Mouse (Mus musculus) adrenal gland, adult (tissue): Measurements from ENCODE around the gene Pbx3.
A peak's percentile ranks its signal among the peaks of the same experiment; 100 is the strongest.

ENCODE experiments used
- DNase-seq, 2 experiments: peaks; one replicate each; pipeline ENCODE4 v3.0.0; 2022 to 2023; ENCODE audit warnings: low spot score in 1 of 2; ENCODE audit not compliant: inconsistent age in 2 of 2

The Pbx3 gene

DNA sequence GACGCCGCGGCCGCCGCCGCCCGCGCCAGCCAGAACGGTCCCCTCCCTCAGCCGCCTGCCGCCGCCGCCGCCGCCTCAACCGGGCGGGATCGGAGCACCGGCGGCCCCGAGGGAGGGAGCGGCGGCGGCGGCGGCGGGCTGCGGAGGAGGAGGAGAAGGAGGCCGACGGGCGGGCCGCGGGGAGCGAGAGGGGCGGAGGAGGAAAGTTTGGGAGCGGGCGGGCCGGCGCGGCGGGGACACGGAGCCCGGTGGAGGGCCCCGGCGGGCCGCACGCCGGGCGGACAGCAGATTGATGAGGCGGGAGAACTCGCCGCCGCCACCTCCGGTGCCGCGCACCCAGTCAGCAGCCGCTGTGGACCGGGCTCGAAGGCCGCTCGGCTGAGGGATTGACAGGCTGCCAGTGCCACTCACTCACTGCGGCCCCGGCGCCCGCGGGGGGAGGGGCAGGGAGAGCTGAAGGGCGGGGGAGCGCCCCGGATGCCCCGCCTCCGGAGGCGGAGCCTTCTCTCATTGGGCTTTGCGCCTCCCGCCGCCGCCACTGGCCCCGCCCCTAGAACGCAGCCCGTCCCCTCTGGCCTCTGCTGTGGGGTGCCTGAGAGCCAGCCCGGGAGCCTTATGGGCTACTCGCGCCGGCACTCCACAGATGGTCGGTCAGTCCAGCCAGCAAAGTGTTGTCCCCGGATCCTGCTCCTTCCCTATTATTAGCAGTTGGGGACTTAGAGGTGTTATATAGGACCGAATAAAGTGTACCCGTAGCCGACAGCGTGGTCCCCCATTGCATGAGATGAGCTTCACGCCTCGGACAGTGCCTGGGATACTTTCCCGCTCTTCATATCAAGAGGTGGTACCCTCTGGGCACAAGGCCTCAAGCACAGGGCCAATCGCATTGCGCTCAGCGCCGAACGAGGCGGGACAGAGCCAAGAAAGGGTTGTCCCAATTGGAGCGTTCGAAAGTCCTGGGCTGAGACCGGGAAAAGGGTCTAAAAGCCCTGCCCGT lies at the start of gene Pbx3:
TSS of gene Pbx3 (minus strand) at position 838 of the 997 bp plus-strand sequence.
- peak; percentile 98 to 99 for DNase-seq

DNA sequence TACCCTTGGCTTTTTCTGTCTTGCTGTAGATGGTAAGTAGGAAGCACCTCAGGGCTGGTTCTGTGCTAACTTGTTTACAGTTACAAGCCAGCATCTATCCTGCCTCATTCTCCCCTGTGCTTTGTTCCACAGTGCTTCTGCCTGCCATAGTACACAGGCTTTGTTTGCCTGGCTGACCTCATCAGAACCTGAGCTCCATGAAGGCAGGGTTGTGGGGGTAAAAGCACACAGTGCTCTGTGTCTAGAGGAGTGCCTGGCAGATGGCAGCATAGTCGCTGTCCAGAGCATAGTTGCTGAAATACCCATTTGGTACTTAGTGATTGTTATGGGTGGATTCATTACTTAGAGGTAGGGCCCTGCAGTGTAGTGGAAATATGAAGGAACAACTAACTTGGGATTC lies 47.3 kb upstream of the Pbx3 start:
- no peak for DNase-seq

DNA sequence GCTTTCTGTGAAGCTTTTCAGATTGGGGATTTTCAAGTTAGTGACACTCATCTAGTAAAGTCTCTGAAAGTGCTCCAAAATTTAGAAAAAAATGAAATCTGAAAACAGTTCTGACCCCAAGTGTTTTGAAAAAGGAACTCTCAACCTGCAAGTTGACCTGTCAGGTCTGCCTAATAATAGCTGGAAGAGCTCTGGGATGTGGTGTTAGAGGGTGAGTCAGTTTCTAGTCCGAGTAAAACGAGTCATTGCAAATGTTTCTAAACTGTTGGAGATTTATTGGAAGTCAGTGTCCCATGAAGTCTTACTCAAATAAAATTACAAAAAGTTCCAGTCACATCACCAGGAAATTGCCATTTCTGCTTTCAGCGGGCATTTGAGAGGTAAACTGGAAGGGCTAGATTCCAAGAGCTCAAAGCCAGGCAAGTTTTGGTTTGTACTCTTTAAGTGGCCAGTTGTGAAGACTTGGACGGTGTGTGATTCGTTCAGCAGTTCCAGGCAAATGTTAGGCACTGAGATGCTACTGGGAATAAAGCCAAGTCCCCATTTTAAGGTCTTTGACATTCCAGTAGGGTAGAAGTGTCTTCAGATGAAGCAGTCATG lies 36.9 kb upstream of the Pbx3 start:
- DNase-seq = peak; percentile 34 to 64

DNA sequence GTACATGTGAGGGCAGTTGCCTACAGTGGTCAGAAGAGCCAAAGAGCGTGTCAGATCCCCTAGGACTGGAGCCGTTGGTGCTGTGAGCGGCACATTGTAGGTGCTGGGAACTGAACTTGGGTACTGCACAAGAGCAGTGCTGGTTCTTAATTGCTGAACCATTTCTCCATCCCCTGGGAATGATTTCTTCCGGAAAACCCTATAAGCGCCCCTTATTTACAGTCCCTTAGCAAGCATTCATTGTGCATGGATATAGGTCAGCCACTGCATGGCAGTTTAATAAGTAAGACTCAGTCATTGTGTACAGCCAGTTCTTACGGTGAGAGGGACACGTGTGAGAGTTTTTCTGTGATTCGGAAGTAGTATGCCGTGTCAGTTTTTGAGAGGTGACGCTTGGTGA lies 35.4 kb upstream of the Pbx3 start:
- DNase-seq = no peak

DNA sequence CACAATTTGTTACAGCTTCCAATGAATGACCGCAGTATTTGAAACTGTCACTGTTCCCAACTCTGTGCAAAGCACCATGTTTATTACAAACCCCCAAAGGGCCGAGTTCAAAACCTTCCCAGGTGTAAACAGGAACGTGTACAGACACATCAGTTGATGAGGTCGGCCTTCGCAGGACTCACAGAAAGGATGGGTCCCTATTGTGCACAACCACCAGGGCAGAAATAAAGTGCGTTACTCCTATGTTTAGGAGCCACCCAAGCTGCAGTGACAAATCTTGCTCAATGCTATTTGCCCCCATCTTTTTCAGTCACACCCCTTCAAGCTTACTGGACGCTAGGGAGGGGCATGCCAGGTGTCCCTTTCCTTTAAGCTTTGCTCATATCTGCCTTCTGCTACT lies 34.7 kb upstream of the Pbx3 start:
- peak in 1 of 2 experiments; percentile 45 for DNase-seq

DNA sequence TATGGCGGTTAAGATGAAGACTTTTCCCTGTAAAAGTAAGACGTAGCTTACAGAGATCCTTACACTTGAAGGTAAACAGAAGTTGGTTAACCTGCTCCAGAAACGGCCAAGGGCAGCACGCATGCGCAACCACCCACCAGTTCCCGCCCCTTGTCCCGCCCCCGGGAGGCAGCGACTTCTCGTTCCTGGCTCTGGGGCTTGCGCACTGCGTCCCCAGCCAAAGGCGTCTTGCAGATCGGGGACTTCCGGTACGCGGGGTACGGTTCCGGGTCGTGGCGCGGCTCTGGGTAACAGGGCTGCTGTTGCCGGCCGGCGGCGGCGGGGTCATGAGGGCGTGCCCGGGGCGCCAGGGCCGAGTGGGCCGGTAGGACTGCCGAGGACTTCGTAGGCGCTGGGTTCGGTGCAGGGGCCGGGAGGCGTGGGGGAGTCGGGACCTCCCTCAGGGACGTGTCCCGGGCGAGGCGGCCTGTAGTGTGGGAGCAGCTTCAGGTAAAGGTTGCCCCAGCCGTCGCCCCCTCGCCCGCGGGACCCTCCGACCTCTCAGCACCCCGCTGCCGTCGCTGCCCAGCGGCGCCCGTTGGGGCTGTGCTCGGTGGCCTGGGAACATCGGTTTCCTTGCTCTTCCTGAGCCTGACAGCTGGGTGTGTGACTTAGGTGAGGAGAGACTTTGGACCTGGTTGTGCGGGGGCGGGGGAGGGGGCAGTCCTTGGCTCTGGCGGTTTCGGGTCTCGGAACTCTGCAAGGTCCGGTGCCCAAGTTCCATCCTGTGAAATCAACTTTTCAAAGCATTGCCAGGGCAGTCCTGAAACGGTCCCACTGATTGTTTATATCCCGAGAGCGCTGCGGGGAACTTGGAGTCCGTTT lies 33.9 kb upstream of the Pbx3 start, which contains the start of gene Mapkap1:
TSS of gene Mapkap1 (plus strand) at position 171 of the 864 bp plus-strand sequence.
- peak; percentile 99 to 100 for DNase-seq

DNA sequence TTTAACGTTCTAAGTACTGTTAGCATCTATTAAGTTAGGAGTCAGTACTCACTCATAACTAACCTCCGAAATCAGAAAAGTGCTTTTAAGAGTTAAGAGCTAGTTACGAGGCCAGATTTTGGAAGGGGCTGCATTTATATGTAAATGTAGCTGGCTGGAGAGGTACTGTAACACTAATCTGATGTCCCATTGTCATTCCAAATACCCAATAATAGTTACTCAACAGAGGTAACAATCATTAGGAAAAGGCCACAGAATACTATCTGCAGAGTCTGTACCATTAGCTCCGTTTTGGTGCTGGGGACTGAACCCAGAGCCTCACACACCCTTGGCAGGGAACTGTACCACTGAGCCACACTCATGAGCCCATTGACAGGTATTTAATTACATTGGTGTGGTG lies 26.6 kb upstream of the Pbx3 start:
- no peak for DNase-seq

DNA sequence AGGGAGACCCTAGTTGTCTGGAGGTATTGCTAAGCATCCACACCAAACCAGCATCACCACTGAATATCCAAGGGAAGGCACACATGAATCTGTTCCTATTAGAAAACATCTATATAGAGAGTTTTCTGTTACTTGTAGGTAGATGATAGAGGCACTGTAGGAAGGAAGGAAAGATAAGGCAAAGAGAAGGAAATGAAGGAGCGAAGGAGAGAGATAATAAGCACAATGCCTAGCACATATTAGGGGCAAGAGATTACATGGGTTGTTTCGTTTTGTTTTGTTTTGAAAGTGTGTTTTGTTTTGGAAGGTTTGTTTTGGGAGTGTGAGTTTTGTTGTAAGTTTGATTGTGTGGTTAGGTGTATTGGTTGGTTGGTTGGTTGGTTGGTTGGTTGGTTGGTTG lies 6.0 kb upstream of the Pbx3 start:
- no peak for DNase-seq

DNA sequence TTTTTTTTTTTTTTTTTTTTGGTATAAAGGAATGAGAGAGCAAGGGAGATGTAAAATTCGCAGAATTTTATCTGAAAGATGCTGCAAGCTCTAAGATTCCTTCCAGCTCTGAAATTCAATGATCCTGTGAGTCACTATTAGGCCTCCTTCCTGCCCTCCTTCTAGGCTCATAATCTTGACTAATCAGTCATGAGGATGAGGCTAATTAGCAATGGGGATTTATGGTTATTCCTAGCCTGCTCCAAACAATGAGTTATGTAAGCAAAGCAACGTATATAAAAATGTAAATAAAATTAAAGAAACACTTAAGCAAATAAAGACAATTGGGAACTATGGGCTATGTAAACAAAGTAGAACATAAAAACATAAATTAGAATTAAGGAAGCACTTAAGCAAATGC lies 1.4 kb upstream of the Pbx3 start:
- DNase-seq = no peak

DNA sequence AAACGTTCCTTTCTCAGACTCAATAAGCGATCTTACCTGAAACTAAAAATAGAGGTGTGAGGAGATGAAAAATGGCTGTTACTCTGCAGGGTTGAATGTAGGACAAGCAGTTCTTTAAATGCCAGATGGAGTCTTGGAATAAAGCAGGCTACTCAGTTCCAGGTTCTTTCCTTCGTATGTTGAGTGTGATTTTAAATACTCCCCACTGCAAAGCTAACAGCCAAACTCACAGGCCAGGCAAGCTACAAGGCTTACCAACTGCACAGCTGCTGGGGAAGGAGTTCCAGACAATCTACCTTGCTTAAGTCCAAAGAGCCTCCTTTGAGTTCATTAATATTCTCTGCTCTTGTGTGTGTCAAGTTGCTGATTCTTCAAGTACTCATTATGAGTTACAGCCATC lies 944 bp upstream of the Pbx3 start:
- no peak for DNase-seq

DNA sequence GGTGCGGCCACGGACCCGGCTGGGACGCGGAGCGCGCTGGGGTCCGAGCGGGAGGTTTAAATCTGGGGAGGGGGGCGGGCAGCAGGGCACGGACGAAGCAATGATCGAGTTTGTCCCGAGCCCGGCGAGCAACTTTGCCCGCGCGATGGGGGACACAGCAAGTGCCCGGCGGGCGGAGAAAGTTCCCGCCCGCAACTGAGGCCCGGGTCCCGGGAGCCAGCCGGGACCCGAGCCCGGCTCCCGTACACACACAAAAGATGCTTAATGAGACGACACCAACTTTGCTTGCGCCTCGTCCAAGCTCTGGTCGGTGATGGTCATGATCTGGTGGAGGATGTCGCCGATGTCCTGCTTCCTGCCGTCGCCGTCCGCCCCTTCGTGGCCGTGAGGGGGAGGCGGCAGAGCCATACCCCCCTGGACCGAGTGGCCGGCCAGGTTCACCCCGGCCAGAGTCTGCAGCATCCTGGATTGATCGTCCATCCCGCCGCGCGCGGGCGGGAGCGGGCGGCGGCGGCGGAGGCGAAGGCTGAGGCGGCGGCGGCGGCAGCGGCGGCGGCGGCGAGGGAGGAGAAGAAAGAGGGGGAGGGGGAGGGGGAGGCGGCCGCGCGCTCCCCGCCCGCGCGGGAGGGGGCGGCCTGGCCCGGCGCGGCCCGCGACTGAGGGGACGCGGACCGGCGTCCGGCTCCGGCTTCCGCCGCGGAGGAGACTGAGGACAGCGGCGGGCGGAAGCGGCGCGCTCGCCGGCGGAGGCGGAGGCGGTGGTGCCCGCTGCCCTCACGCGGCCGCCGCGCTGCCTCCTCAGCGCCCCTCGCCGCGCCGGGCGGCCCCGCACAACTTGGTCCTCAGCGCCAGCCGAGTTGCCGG lies 1.3 kb downstream of the Pbx3 start:
- peak; percentile 69 to 88 for DNase-seq

DNA sequence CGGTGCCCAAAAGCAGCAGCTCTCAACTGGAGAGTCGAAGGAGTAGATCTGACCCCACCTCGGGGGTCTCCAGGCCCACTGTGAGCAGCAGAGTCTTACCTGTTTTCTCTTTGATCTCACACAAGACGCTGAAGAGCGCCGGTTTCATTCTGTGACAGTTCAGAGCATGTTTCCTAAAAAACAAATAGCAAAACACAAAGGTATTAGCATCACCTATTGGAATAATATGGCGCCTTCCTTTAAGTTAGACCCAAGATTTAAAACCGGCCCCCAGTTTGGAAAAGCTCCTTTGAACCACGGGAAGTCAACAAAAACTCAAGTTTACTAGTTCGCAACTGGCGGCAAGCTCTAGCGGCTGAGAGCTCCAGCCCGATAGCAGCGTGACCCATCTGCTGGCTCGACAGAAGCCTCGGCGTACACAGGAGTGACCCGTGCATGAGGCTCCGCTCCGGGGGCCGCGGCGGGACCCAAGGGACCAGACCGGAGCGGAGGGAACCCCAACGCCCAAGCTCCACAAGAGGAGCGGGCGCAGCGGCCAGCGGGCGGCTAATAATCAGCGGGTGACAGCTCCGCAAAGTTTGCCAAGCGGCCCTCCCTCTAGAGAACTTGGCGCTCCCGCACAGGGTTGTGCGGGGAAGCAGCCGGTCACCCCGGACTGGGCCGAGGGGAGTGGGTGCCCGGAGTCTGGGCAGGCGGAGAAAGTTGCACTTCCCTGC lies 2.1 kb downstream of the Pbx3 start:
- DNase-seq = peak; percentile 59 to 88

DNA sequence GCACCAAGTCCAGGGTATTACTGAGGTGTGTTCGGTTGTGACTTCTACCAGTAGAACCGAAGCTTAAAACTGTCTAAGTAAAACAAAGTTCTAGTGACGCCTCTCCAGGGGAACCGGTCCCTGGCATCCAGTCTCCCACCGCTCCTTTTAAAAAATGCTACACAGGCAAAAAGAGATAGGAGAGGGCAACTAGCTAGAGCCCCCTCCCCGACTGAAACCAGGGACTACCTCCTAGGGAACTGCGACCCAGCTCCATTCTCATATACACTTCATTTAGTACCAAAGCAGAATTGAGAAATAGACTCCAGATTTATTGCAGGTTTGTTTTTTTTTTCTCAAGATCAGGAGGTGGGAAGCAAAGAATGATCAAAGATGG lies 2.6 kb downstream of the Pbx3 start:
- DNase-seq = peak; percentile 42 to 88

DNA sequence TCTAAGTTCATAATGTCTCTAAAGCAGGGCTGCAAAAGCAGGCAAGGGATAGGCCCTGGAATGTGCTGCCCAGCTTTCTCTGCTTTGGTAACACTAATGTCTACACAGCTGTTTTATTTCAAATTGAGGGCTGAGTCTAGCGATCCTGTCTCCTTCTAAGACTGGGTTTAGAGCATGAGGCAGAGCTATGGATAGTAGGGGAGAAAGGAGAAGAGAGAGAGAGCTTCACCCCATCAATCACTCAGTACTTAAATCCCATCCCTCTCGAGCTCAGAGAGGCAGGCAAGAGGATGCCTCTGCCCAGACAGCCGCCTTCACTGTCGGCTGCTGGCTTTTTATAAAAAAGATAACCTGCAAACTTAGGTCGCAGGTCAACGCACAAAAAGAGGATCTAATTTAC lies 4.5 kb downstream of the Pbx3 start:
- peak; percentile 49 to 89 for DNase-seq

DNA sequence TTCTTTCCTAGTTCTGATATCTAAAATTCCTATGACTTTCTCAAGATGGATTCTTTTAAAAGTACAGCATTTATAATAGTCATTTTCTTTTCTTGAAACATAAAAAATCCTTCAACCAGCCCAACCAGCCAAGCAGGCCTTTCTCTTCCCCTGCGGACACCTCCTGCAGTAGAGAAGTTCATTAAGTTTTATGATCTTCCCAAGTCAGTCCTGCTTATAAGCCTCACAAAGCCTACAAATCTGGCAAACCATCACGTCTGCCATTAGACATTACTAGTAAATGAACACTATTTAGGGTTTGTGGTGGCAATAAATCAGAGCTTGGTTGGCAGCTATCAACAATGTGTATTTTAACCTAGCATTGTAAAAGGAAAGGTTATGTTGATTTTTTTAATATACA lies 5.9 kb downstream of the Pbx3 start:
- DNase-seq = peak; percentile 17 to 78

DNA sequence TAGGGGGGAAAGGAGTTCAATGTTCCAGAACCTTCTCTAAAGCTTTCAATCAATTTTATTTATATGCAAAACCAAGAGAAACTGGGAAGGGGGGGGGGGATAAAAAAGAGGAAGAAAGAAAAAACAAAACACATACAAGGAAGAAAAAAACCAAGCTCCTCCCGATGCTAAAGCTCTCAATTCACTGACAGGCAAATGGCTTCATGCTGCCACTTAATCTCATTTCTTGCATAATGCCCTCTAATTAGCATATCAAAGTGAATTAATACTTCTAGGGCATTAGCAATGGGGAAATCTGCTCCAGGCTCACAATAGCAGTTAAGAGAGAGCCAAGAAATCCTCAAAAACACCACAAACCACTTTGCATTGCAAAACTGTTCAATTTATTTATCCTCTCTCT lies 9.3 kb downstream of the Pbx3 start:
- DNase-seq = peak in 1 of 2 experiments; percentile 58

DNA sequence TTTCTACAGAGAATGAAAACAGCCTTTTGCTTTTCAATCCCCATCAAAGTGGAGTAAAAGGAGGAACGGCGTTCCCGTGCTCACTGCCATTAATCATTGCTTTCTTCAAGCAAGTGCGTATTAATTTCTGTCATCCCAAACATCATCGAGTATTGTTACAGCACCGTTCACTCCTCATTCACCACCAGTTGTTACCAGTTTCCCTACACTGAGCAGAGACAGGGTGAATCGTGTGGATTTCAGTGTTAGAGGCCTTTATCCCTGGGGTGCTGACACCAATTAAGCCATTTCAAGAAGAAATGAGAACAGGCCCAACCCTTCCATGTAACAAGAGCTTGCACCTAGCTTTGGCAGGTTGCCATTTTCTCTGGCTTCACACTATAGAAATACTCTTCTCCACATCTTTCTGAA lies 17.1 kb downstream of the Pbx3 start:
- peak; percentile 30 to 79 for DNase-seq

DNA sequence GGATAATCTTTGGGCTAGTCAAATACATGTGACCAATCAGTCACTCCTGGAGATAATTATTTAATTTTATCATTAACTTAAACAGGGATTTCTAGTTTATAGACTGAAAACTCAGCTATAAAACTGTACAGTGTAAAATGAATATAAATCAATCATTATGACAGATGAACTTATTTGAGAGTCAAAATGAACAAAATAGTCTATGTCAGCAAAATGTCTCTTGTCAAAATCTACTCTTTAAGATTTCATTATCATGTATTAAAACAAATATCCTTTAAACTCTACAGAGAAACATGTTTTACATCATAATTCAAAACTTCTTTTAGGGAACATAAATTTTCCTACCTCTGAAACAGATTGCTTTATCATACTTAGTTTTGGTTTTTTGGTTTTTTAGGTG lies 20.9 kb downstream of the Pbx3 start:
- DNase-seq = no peak

DNA sequence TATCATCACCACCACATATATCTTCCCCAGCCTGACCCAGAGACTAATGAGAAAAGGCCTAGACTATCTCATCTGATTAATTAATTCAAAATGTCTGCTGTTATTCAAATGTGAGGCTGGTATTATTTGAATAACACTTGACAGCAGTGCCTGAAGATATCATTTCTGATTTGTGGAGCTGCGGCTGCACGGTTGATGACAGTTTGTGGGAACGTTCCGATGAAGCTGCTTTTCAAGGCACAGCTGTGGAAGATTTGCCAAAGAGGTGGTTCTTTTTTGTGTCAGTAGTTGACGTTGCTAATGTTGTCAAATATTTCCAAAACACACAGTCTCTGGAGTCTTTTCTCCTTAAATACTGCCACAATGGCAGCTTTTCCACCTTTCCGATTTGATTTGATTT lies 25.8 kb downstream of the Pbx3 start:
- peak in 1 of 2 experiments; percentile 54 for DNase-seq

DNA sequence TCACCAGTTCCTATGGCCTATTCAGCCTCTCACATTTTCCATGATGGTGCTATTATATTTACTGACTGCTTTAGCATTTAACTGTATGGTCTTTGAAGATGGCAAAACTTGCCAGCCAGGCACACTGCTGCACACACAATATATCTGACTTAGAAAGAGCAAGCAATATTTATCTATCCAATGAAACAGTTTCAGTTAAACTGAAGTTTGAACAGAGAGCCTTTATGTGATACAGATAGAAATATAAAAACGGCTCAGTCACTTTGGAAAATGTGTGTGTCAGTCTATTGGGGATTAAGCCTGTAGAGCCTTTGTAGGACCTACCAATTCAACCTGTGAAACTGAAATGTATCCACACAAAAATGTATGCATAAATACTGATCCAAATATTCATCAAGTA lies 74.3 kb downstream of the Pbx3 start:
- no peak for DNase-seq
